In genomic region chr5:3491084-3491483, GRCm38 (mm10) we compare ENCODE assay signal across 9 mouse cellular contexts. TPM values are rescaled to one million over a fixed set of nuclear protein-coding genes. Genes with fewer than 3 reads are reported as not detected.
DNase-seq lines count a peak whose midpoint lies in the region; ATAC-seq and TF ChIP-seq lines count a peak whose summit lies in the region.
"Had no signal": no experiment of that assay in that cellular context is flagged by ENCODE, and none has a peak within 500 bp of the region (broad histone marks: within the 10 kb centered on the region; RNA-seq: fewer than 3 reads in every experiment).

No protein-coding gene starts in this region.

- ATAC-seq in heart, postnatal 0 days (ENCODE audit: insufficient read depth, low read depth), result no peak

- TF ChIP-seq EP300 in heart, postnatal 0 days (IDR thresholded peaks at IDR 0.05; ENCODE audit: low read depth), result no peak

- no peak overlapping the region for H3K4me2 ChIP-seq in heart, postnatal 0 days (ENCODE audit: low read depth, low read length)
- H3K4me2 ChIP-seq: limb, embryonic 12.5 days had no signal

- 0 out of 2 replicates have a peak, but pooled peaks cover 5% of the 10 kb centered on the region for H3K36me3 ChIP-seq in heart, postnatal 0 days (replicated peaks; ENCODE audit: control insufficient read depth, insufficient read depth, low read length)
- no peaks in the 10 kb centered on the region for H3K36me3 ChIP-seq in liver, adult 2 months (ENCODE audit: control insufficient read depth, insufficient read depth, low read length)
- H3K36me3 ChIP-seq: limb, embryonic 12.5 days had no signal

- DNase-seq in cerebellum, postnatal 14 days, result peak; percentile 15 to 18
- no peak for DNase-seq in cerebellum, adult 9-10 months
- DNase-seq in heart, postnatal 0 days (ENCODE audit: low spot score), result no peak
- DNase-seq in liver, adult 2 months (ENCODE audit: extremely low read depth, low read depth, low spot score), result peak; percentile 92
- DNase-seq in ovary, postnatal 36 days (ENCODE audit: low spot score), result peak; percentile 53
- no peak for DNase-seq in cerebellum, adult 2 months
- no peak for DNase-seq in frontal cortex, postnatal 25 days (ENCODE audit: low spot score in 2 of 2)
- DNase-seq in cerebellum, adult 11 months, result no peak

- peak overlapping the region; percentile 27; the same call in 1 of the 2 replicates for H3K27ac ChIP-seq in heart, postnatal 0 days (ENCODE audit: low read depth)
- peak overlapping the region; percentile 75 for H3K27ac ChIP-seq in liver, adult 2 months (replicated peaks; ENCODE audit: insufficient read depth, low read depth, low read length)
- no peak overlapping the region for H3K27ac ChIP-seq in cerebellum, adult 2 months (ENCODE audit: insufficient read depth, low read length)
- H3K27ac ChIP-seq: limb, embryonic 12.5 days had no signal

- no peak overlapping the region for H3K4me3 ChIP-seq in heart, postnatal 0 days (ENCODE audit: low read depth, low read length)
- peak overlapping the region; percentile 14; the same call in 1 of the 2 replicates for H3K4me3 ChIP-seq in liver, adult 2 months (ENCODE audit: insufficient read depth, low read depth, low read length)
- no peak overlapping the region for H3K4me3 ChIP-seq in cerebellum, adult 2 months (replicated peaks; ENCODE audit: insufficient read depth, low read depth, low read length)
- H3K4me3 ChIP-seq: limb, embryonic 12.5 days had no signal

- WGBS in heart, postnatal 0 days, result 52% methylated on average over 9 of the region's 9 CpGs
- WGBS in liver, adult 2 months, result 14% methylated on average over 9 of the region's 9 CpGs
- WGBS in cerebellum, adult 2 months, result 27% methylated on average over 9 of the region's 9 CpGs

- TF ChIP-seq POLR2A in liver, adult 2 months (IDR thresholded peaks at IDR 0.05; ENCODE audit: extremely low read depth, insufficient read depth, low read length), result no peak
- TF ChIP-seq POLR2A in cerebellum, adult 2 months (IDR thresholded peaks at IDR 0.05; ENCODE audit: borderline replicate concordance, insufficient read depth, low read length), result no peak

- TF ChIP-seq CTCF in heart, postnatal 0 days (IDR thresholded peaks at IDR 0.05; ENCODE audit: low read depth), result no peak
- TF ChIP-seq CTCF in liver, adult 2 months (IDR thresholded peaks at IDR 0.05; ENCODE audit: low read depth, low read length), result no peak
- no peak for TF ChIP-seq CTCF in cerebellum, adult 2 months (IDR thresholded peaks at IDR 0.05; ENCODE audit: borderline replicate concordance, insufficient read depth, low read depth, low read length)

- no peaks in the 10 kb centered on the region for H3K27me3 ChIP-seq in heart, postnatal 0 days (ENCODE audit: control insufficient read depth, insufficient read depth, low read length)
- no peaks in the 10 kb centered on the region for H3K27me3 ChIP-seq in liver, adult 2 months (ENCODE audit: control insufficient read depth, insufficient read depth, low read length)
- no peaks in the 10 kb centered on the region for H3K27me3 ChIP-seq in cerebellum, adult 2 months (ENCODE audit: control insufficient read depth, insufficient read depth, low read length)
- H3K27me3 ChIP-seq: limb, embryonic 12.5 days had no signal

- H3K9ac ChIP-seq in heart, postnatal 0 days (replicated peaks; ENCODE audit: low read depth, low read length), result no peak overlapping the region
- peak overlapping the region; percentile 31; the same call in 1 of the 2 replicates for H3K9ac ChIP-seq in liver, adult 2 months (ENCODE audit: low read depth, low read length)
- H3K9ac ChIP-seq: limb, embryonic 12.5 days had no signal

- peaks cover 13% of the 10 kb centered on the region for H3K4me1 ChIP-seq in heart, postnatal 0 days (ENCODE audit: control insufficient read depth, insufficient read depth)
- H3K4me1 ChIP-seq in liver, adult 2 months (ENCODE audit: control insufficient read depth, insufficient read depth, low read length), result peaks cover 14% of the 10 kb centered on the region
- no peaks in the 10 kb centered on the region for H3K4me1 ChIP-seq in cerebellum, adult 2 months (ENCODE audit: control insufficient read depth, insufficient read depth, low read length)

- no peaks in the 10 kb centered on the region for H3K9me3 ChIP-seq in heart, postnatal 0 days (replicated peaks; ENCODE audit: control insufficient read depth, low read length)

- peaks cover 3% of the 10 kb centered on the region; the same call in 1 of the 2 replicates for H3K79me2 ChIP-seq in liver, adult 2 months (ENCODE audit: control insufficient read depth, insufficient read depth, low read length)

RNA-seq across cellular contexts. Expression of gene Fam133b, which starts 52.5 kb away (rescaled TPM):
- 11.4 and 15.5 TPM in 2 replicates for total RNA-seq in heart, postnatal 0 days (2014; rRNA removed; ENCODE audit: low replicate concordance)
- 12.9 and 15.0 TPM in 2 replicates for polyA plus RNA-seq in heart, postnatal 0 days (2015; fragmentation: Nextera tagmentation; extraction: Ambion mirVana)
- total RNA-seq in liver, adult 2 months (2014; rRNA removed), result 9.0 and 10.9 TPM in 2 replicates
- polyA plus RNA-seq in liver, adult 2 months (2012; rRNA removed), result 2.3 and 3.0 TPM in 2 replicates
- polyA plus RNA-seq in cerebellum, adult 2 months (2012; rRNA removed), result 29.6 and 30.6 TPM in 2 replicates

Comparison
In these comparisons a context has a peak if more than half of its experiments do, and no peak if none do; other contexts are left out.
1. DNase-seq: peak in cerebellum, postnatal 14 days (2 of 2), liver, adult 2 months (single experiment) and ovary, postnatal 36 days (single experiment); none in cerebellum, adult 9-10 months (single experiment), heart, postnatal 0 days (single experiment), cerebellum, adult 2 months (0 of 2), frontal cortex, postnatal 25 days (0 of 2) and cerebellum, adult 11 months (single experiment).